Mouse (Mus musculus) MEL (cell line): Measurements from ENCODE around the gene 4930503B20Rik.

Experiments
- CTCF ChIP-seq, 3 experiments: IDR thresholded peaks in 2 of 3; conservative IDR thresholded peaks in 1 of 3; 2 replicates each; pipeline ENCODE4 v1.5.1; 2011 to 2012; ENCODE audit warnings: low read length in 3 of 3, low read depth in 2 of 3, mild to moderate bottlenecking in 2 of 3, improper control_type of control experiment in 1 of 3, inconsistent platforms in 1 of 3, mixed read lengths in 1 of 3, moderate library complexity in 1 of 3; ENCODE audit not compliant: control insufficient read depth in 1 of 3, insufficient read depth in 1 of 3, poor library complexity in 1 of 3, severe bottlenecking in 1 of 3
- ETS1 ChIP-seq: IDR thresholded peaks from 2 replicates; pipeline ENCODE4 v1.6.1; 2012; ENCODE audit warnings: low read depth, mild to moderate bottlenecking, inconsistent platforms, low read length, improper control_type of control experiment, moderate library complexity
- GATA1 ChIP-seq: IDR thresholded peaks from 2 replicates; pipeline ENCODE4 v1.6.1; 2011; ENCODE audit warnings: low read depth, low read length, improper control_type of control experiment
- MEF2A ChIP-seq: IDR thresholded peaks from 2 replicates; pipeline ENCODE4 v1.6.1; 2014; ENCODE audit warnings: low read depth, mild to moderate bottlenecking, inconsistent platforms, low read length, improper control_type of control experiment; ENCODE audit not compliant: poor library complexity, insufficient replicate concordance, severe bottlenecking; ENCODE audit errors: extremely low read depth
- MYC ChIP-seq: IDR thresholded peaks from 2 replicates; pipeline ENCODE4 v1.6.1; 2011; ENCODE audit warnings: low read depth, mild to moderate bottlenecking, low read length, improper control_type of control experiment, moderate library complexity
- POLR2A ChIP-seq, 2 experiments: IDR thresholded peaks; 2 replicates each; pipeline ENCODE4 v1.6.1; 2011 to 2012; ENCODE audit warnings: low read length in 2 of 2, mild to moderate bottlenecking in 2 of 2, control low read depth in 1 of 2, improper control_type of control experiment in 1 of 2, low read depth in 1 of 2, moderate library complexity in 1 of 2; ENCODE audit not compliant: control insufficient read depth in 1 of 2, insufficient read depth in 1 of 2, poor library complexity in 1 of 2
- SIN3A ChIP-seq: IDR thresholded peaks from 2 replicates; pipeline ENCODE4 v1.6.1; 2012; ENCODE audit warnings: low read length, improper control_type of control experiment, inconsistent platforms
- USF1 ChIP-seq: IDR thresholded peaks from 2 replicates; pipeline ENCODE4 v1.6.1; 2014; ENCODE audit warnings: low read depth, mild to moderate bottlenecking, inconsistent platforms, low read length, improper control_type of control experiment, moderate library complexity
- ZC3H11A ChIP-seq: IDR thresholded peaks from 2 replicates; pipeline ENCODE4 v1.6.1; 2012; ENCODE audit warnings: low read depth, mild to moderate bottlenecking, inconsistent platforms, low read length, improper control_type of control experiment

GRCm38 (mm10) chr3:146595440-146595839 is 55.7 kb downstream of the 4930503B20Rik start:
- TF ChIP-seq CTCF (IDR thresholded peaks at IDR 0.05 in 2 of 3, conservative IDR thresholded peaks at IDR 0.05 in 1 of 3; ENCODE audit: control insufficient read depth in 1 of 3, insufficient read depth in 1 of 3, low read depth in 2 of 3, low read length in 3 of 3, poor library complexity in 1 of 3, severe bottlenecking in 1 of 3) (no peak), POLR2A (IDR thresholded peaks at IDR 0.05; ENCODE audit: control insufficient read depth in 1 of 2, insufficient read depth in 1 of 2, low read depth in 1 of 2, low read length in 2 of 2, poor library complexity in 1 of 2) (no peak), MEF2A (no peak), USF1 (no peak), MYC (no peak), SIN3A (no peak), GATA1 (no peak), ETS1 (no peak), ZC3H11A (no peak)
